Mouse (Mus musculus) granulocyte monocyte progenitor cell, adult 5-6 weeks (primary cell): ENCODE results near the gene Ifi205. TPM values are rescaled to one million over a fixed set of nuclear protein-coding genes. Genes with fewer than 3 reads are reported as not detected.
"Not testable (repeated sequence)": the region's sequence is repeated elsewhere in the genome, so short reads cannot be mapped to it uniquely, and the experiment has no call there.

Experiments used
- ATAC-seq: replicated peaks from 2 replicates; pipeline ENCODE4 v1.8.0; 2016; ENCODE audit warnings: mild to moderate bottlenecking, moderate TSS enrichment, inconsistent platforms; ENCODE audit not compliant: poor library complexity, severe bottlenecking
- total RNA-seq, 2 experiments: library from RNA; stranded (forward) in 1 of 2; stranded (reverse) in 1 of 2; fragments of 200-712, 200-1000 nt in 1 of 2; fragments of >200 nt in 1 of 2; fragmentation: Nextera tagmentation in 1 of 2; gene quantifications; 2 replicates each; pipeline ENCODE4 v1.2.3; 2014 to 2017

The Ifi205 gene
- total RNA-seq (2014; fragmentation: Nextera tagmentation) (not detected in 2 replicates), total RNA-seq (2017) (0.78 TPM in 1 of 2 replicates, not detected in the other)

GRCm38 (mm10) chr1:174031698-174032097 is at the start of gene Ifi205:
Gene Ifi205 (minus strand): TSS chr1:174031810.
- ATAC-seq, result peak; percentile 40

- no peak for ATAC-seq
Measured at GRCm38 (mm10) chr1:174066305-174066704, 34.7 kb upstream of the Ifi205 start, which contains the start of gene Olfr430. Gene Olfr430 (plus strand): TSS chr1:174066605.

GRCm38 (mm10) chr1:174055248-174055647 is 23.6 kb upstream of the Ifi205 start:
- peak; percentile 64 for ATAC-seq

GRCm38 (mm10) chr1:174052981-174053380 is 21.4 kb upstream of the Ifi205 start:
- ATAC-seq, result peak; percentile 45

- ATAC-seq, result peak; percentile 44
Measured at GRCm38 (mm10) chr1:174051931-174052536, 20.4 kb upstream of the Ifi205 start.

GRCm38 (mm10) chr1:174051515-174051914 is 19.9 kb upstream of the Ifi205 start:
- ATAC-seq, result no peak

- no peak for ATAC-seq
Measured at GRCm38 (mm10) chr1:174050532-174050931, 18.9 kb upstream of the Ifi205 start.

GRCm38 (mm10) chr1:174049357-174049756 is 17.7 kb upstream of the Ifi205 start:
- peak; percentile 77 for ATAC-seq

GRCm38 (mm10) chr1:174048893-174049292 is 17.3 kb upstream of the Ifi205 start, which contains the start of gene Olfr432:
Gene Olfr432 (plus strand): TSS chr1:174049205.
- ATAC-seq, result no peak

- peak; percentile 75 for ATAC-seq
Measured at GRCm38 (mm10) chr1:174048227-174048626, 16.6 kb upstream of the Ifi205 start.

GRCm38 (mm10) chr1:174044431-174044830 is 12.8 kb upstream of the Ifi205 start:
- ATAC-seq, result no peak

GRCm38 (mm10) chr1:174042091-174042884 is 10.7 kb upstream of the Ifi205 start:
- peak; percentile 71 for ATAC-seq

GRCm38 (mm10) chr1:174040523-174041177 is 9.0 kb upstream of the Ifi205 start, which contains the start of gene Olfr433:
Gene Olfr433 (plus strand): TSS chr1:174040705.
- peak; percentile 73 for ATAC-seq

GRCm38 (mm10) chr1:174038480-174038879 is 6.9 kb upstream of the Ifi205 start:
- ATAC-seq, result peak; percentile 18; the same call in 1 of the 2 replicates

- ATAC-seq, result no peak
Measured at GRCm38 (mm10) chr1:174035841-174036240, 4.2 kb upstream of the Ifi205 start.

GRCm38 (mm10) chr1:174007050-174007449 is 24.6 kb downstream of the Ifi205 start:
- peak; percentile 65 for ATAC-seq

GRCm38 (mm10) chr1:174004352-174005109 is 27.1 kb downstream of the Ifi205 start:
- ATAC-seq, result peak; percentile 95

GRCm38 (mm10) chr1:173995003-173995402 is 36.6 kb downstream of the Ifi205 start:
- ATAC-seq, result no peak

GRCm38 (mm10) chr1:173982694-173983305 is 48.8 kb downstream of the Ifi205 start, which contains the start of gene Ifi202b:
Gene Ifi202b (minus strand): TSS chr1:173982744.
- not testable (repeated sequence) for ATAC-seq
